Mouse (Mus musculus) ES-Bruce4 (cell line): Measurements from ENCODE around the gene Rbak. TPM values are rescaled to one million over a fixed set of nuclear protein-coding genes. Genes with fewer than 3 reads are reported as not detected.
"Not testable (repeated sequence)": the region's sequence is repeated elsewhere in the genome, so short reads cannot be mapped to it uniquely, and the experiment has no call there.

Source experiments
- H3K27ac ChIP-seq: 2 replicates; pipeline ENCODE4 v1.5.1; 2012; ENCODE audit warnings: low read length, inconsistent platforms; ENCODE audit not compliant: insufficient read depth
- H3K27me3 ChIP-seq: 2 replicates; pipeline ENCODE4 v1.6.1; 2012; ENCODE audit warnings: mild to moderate bottlenecking, low read length, inconsistent platforms; ENCODE audit not compliant: control insufficient read depth, poor library complexity, insufficient read depth, severe bottlenecking
- H3K36me3 ChIP-seq: 2 replicates; pipeline ENCODE4 v1.6.1; 2012; ENCODE audit warnings: inconsistent platforms, mild to moderate bottlenecking, low read length, moderate library complexity; ENCODE audit not compliant: control insufficient read depth, poor library complexity, insufficient read depth, severe bottlenecking
- H3K4me1 ChIP-seq: one replicate; pipeline ENCODE4 v1.8.1; 2011; ENCODE audit warnings: low read length; ENCODE audit not compliant: control insufficient read depth, insufficient read depth
- H3K4me3 ChIP-seq: 2 replicates; pipeline ENCODE4 v1.5.1; 2011; ENCODE audit warnings: low read depth, mild to moderate bottlenecking, low read length
- H3K9ac ChIP-seq: 2 replicates; pipeline ENCODE4 v1.6.1; 2012; ENCODE audit warnings: low read depth, mild to moderate bottlenecking, inconsistent platforms; ENCODE audit not compliant: poor library complexity, severe bottlenecking
- H3K9me3 ChIP-seq: replicated peaks from 2 replicates; pipeline ENCODE4 v1.6.1; 2012; ENCODE audit warnings: mild to moderate bottlenecking, low read length, inconsistent platforms; ENCODE audit not compliant: control insufficient read depth, poor library complexity, insufficient read depth, severe bottlenecking
- CTCF ChIP-seq: IDR thresholded peaks from one replicate; pipeline ENCODE4 v1.8.1; 2011; ENCODE audit warnings: low read depth, low read length
- EP300 ChIP-seq: IDR thresholded peaks from 2 replicates; pipeline ENCODE4 v1.6.1; 2011; ENCODE audit warnings: low read depth, low read length; ENCODE audit not compliant: insufficient read depth
- POLR2A ChIP-seq: IDR thresholded peaks from one replicate; pipeline ENCODE4 v1.8.1; 2011; ENCODE audit warnings: low read length; ENCODE audit not compliant: insufficient read depth
- polyA plus RNA-seq: library from polyadenylated mRNA; stranded (reverse); fragments of >200 nt; gene quantifications from 2 replicates; pipeline ENCODE4 v1.2.4, GENCODE M21; 2011; ENCODE audit warnings: low read depth; ENCODE audit not compliant: missing spikeins, insufficient read depth, insufficient read length

The Rbak gene
- polyA plus RNA-seq, 1 experiment = 7.9 TPM

- H3K36me3 ChIP-seq = no peaks in the 10 kb centered on the region
These were observed 15.9 kb upstream of the Rbak start for GRCm38 (mm10) chr5:143196506-143196905.

GRCm38 (mm10) chr5:143195166-143195565, 14.6 kb upstream of the Rbak start:
- H3K4me3 ChIP-seq = no peak overlapping the region
- TF ChIP-seq EP300 (no peak), CTCF (no peak), POLR2A (no peak)
- H3K27ac ChIP-seq = no peak overlapping the region
- no peak overlapping the region for H3K9ac ChIP-seq
- no peaks in the 10 kb centered on the region for H3K9me3 ChIP-seq
- H3K27me3 ChIP-seq = no peaks in the 10 kb centered on the region
- no peaks in the 10 kb centered on the region for H3K36me3 ChIP-seq
- H3K4me1 ChIP-seq = no peaks in the 10 kb centered on the region

More at GRCm38 (mm10) chr5:143196506-143196905, 15.9 kb upstream of the Rbak start:
- Histone ChIP-seq H3K4me3 (no peak overlapping the region), H3K27me3 (no peaks in the 10 kb centered on the region), H3K4me1 (no peaks in the 10 kb centered on the region), H3K9me3 (no peaks in the 10 kb centered on the region), H3K9ac (no peak overlapping the region), H3K27ac (no peak overlapping the region)
- TF ChIP-seq EP300 = no peak
- TF ChIP-seq CTCF = no peak
- TF ChIP-seq POLR2A = no peak

GRCm38 (mm10) chr5:143194747-143195146, 14.2 kb upstream of the Rbak start:
- not testable (repeated sequence) for H3K9me3 ChIP-seq, H3K27me3 ChIP-seq, H3K9ac ChIP-seq, H3K4me1 ChIP-seq, H3K36me3 ChIP-seq, H3K27ac ChIP-seq, H3K4me3 ChIP-seq

- Histone ChIP-seq H3K4me1 (no peaks in the 10 kb centered on the region), H3K36me3 (no peaks in the 10 kb centered on the region), H3K4me3 (no peak overlapping the region), H3K9ac (no peak overlapping the region), H3K27ac (no peak overlapping the region), H3K9me3 (no peaks in the 10 kb centered on the region), H3K27me3 (no peaks in the 10 kb centered on the region; the same call in 1 of the 2 replicates)
- TF ChIP-seq POLR2A (no peak), CTCF (no peak), EP300 (no peak)
These were observed 12.2 kb upstream of the Rbak start for GRCm38 (mm10) chr5:143192806-143193205.

GRCm38 (mm10) chr5:143188014-143188413, 7.4 kb upstream of the Rbak start:
- not testable (repeated sequence) for H3K36me3 ChIP-seq

GRCm38 (mm10) chr5:143179179-143179578, 1.4 kb downstream of the Rbak start:
- Histone ChIP-seq H3K27ac (no peak overlapping the region), H3K4me1 (no peaks in the 10 kb centered on the region), H3K4me3 (no peak overlapping the region), H3K9ac (no peak overlapping the region), H3K36me3 (peaks cover 7% of the 10 kb centered on the region), H3K27me3 (no peaks in the 10 kb centered on the region), H3K9me3 (peaks cover 3% of the 10 kb centered on the region)
- TF ChIP-seq EP300 (no peak), CTCF (peak; percentile 0)

More at GRCm38 (mm10) chr5:143188014-143188413, 7.4 kb upstream of the Rbak start:
- not testable (repeated sequence) for H3K4me1 ChIP-seq, H3K9ac ChIP-seq, H3K4me3 ChIP-seq, H3K27ac ChIP-seq, H3K9me3 ChIP-seq, H3K27me3 ChIP-seq
